Mouse (Mus musculus) splenic B cell, adult 2 months (primary cell): ENCODE data around the gene Reps1.

ENCODE experiments used
- DNase-seq: peaks from one replicate; pipeline ENCODE4 v3.0.0-alpha.2; 2011; ENCODE audit warnings: low read depth, low spot score
- H3K27me3 ChIP-seq: 2 replicates; pipeline ENCODE4 v1.6.1; 2012; ENCODE audit warnings: mild to moderate bottlenecking, low read length, moderate library complexity, mixed read lengths; ENCODE audit not compliant: control insufficient read depth, poor library complexity, insufficient read depth, severe bottlenecking
- H3K36me3 ChIP-seq: 2 replicates; pipeline ENCODE4 v1.6.1; 2012; ENCODE audit warnings: mild to moderate bottlenecking, low read length, moderate library complexity, mixed read lengths; ENCODE audit not compliant: control insufficient read depth, poor library complexity, insufficient read depth, severe bottlenecking

Gene Reps1

GRCm38 (mm10) chr10:18055009-18055695 lies 509 bp upstream of the Reps1 start:
- DNase-seq, result peak; percentile 81
- Histone ChIP-seq H3K27me3 (no peaks in the 10 kb centered on the region; the same call in 1 of the 2 replicates), H3K36me3 (no peaks in the 10 kb centered on the region)

- Histone ChIP-seq H3K36me3 (no peaks in the 10 kb centered on the region), H3K27me3 (no peaks in the 10 kb centered on the region; the same call in 1 of the 2 replicates)
- DNase-seq, result peak; percentile 24
Measured at GRCm38 (mm10) chr10:18056391-18056745, 707 bp downstream of the Reps1 start.

- no peak for DNase-seq
- Histone ChIP-seq H3K36me3 (no peaks in the 10 kb centered on the region), H3K27me3 (no peaks in the 10 kb centered on the region; the same call in 1 of the 2 replicates)
Measured at GRCm38 (mm10) chr10:18058681-18059338, 3.1 kb downstream of the Reps1 start.

DNA sequence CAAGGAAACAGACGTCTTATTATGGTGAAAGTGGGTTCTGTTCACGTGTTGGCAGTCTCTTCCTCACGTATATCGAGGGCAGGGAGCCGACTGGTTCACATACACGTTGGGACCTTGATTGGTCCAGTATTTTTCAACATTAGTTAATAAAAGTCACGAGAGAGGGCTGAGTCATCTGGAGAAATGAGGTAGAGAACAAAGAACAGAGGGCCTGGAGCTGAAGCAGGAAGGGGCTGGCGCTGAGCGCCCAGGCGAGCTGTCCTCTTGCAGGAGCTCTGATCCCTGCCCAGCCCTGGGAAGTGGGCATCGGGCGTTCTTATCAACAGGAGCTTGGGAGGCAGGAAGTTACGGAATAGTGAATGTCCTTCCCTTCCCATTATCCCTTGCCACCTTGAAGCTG lies 4.1 kb downstream of the Reps1 start:
- Histone ChIP-seq H3K36me3 (no peaks in the 10 kb centered on the region), H3K27me3 (no peaks in the 10 kb centered on the region; the same call in 1 of the 2 replicates)
- no peak for DNase-seq

DNA sequence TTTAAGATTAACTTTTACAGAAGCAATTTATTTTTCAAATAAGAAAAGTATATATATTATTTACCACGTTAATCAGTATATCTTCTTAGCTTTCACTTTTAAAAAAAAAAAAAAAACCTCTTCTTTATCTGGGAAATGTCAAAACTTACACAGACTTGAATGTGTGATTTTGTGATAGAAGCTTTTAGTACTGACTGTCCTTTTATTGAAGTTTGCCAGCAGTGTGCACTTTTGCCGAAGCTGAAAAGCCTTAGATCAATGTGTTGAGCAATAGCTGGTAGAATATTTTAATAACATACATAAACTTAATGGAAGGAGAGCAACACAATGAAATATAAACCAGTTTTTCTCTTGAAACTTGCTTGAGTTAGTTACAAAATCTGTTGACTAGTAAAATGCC lies 5.1 kb downstream of the Reps1 start:
- Histone ChIP-seq H3K36me3 (no peaks in the 10 kb centered on the region), H3K27me3 (no peaks in the 10 kb centered on the region; the same call in 1 of the 2 replicates)
- DNase-seq, result no peak

GRCm38 (mm10) chr10:18061533-18061932 lies 5.9 kb downstream of the Reps1 start:
- DNase-seq, result no peak
- Histone ChIP-seq H3K36me3 (no peaks in the 10 kb centered on the region), H3K27me3 (no peaks in the 10 kb centered on the region; the same call in 1 of the 2 replicates)

DNA sequence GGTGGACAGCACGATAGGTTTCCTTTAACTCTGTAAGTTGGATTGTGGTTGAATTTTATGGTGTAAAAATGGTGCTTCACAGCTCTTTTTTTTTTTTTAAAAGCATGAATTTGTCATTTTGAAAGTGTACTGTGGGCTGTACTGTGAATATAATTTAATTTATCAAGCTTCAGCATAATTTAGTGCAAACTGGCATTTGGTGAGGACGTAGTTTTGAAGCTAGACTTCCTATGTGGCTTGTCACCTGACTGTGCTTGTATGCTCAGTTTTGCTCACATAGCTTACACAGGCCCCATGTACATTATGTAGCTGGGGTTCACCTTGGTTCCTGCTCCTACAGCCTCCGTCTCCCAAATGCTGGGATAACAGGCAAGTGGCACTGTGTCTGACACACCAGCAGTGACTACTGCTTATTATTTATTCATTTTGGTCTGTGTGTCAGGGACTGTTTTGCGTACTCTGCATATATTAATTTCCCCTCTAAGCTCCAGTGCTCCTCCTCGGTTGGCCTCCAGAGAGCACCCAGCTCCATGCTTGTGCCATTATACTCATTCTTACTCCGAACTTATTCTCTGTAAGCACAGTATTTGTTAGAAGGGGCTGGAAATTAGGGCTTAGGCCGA lies 9.1 kb downstream of the Reps1 start:
- H3K36me3 ChIP-seq, result no peaks in the 10 kb centered on the region
- DNase-seq, result no peak
- no peaks in the 10 kb centered on the region for H3K27me3 ChIP-seq

- no peak for DNase-seq
- Histone ChIP-seq H3K27me3 (no peaks in the 10 kb centered on the region), H3K36me3 (no peaks in the 10 kb centered on the region)
Measured at GRCm38 (mm10) chr10:18066031-18066439, 10.4 kb downstream of the Reps1 start.

GRCm38 (mm10) chr10:18067761-18068446 lies 12.2 kb downstream of the Reps1 start:
- Histone ChIP-seq H3K27me3 (no peaks in the 10 kb centered on the region), H3K36me3 (no peaks in the 10 kb centered on the region)
- DNase-seq, result no peak

GRCm38 (mm10) chr10:18068880-18069279 lies 13.2 kb downstream of the Reps1 start:
- Histone ChIP-seq H3K36me3 (no peaks in the 10 kb centered on the region), H3K27me3 (no peaks in the 10 kb centered on the region)
- DNase-seq, result no peak

GRCm38 (mm10) chr10:18069576-18069975 lies 13.9 kb downstream of the Reps1 start:
- no peaks in the 10 kb centered on the region for H3K36me3 ChIP-seq
- H3K27me3 ChIP-seq, result no peaks in the 10 kb centered on the region
- no peak for DNase-seq

DNA sequence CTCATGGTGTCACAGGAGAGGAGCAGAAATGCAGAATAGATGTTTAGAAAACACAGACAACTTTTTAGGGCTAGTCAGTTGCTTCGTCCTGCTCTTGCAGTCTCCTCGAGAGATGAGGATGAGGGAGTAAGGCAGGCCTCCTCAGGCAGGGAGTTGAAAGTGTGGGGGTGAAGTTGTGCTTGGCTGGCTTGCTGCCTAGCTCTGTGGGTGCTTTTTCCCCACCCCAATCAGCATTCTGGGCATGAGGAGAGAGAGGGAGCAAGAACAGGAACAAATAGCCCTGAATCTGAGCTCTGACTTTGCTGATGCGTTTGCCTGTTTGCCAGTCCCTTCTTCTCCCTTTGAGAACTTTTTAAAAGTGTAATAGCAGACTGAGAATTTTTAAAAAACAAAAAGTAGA lies 14.5 kb downstream of the Reps1 start:
- Histone ChIP-seq H3K36me3 (no peaks in the 10 kb centered on the region), H3K27me3 (no peaks in the 10 kb centered on the region)
- no peak for DNase-seq

- DNase-seq, result peak; percentile 29
- H3K27me3 ChIP-seq, result no peaks in the 10 kb centered on the region
- H3K36me3 ChIP-seq, result no peaks in the 10 kb centered on the region
Measured at GRCm38 (mm10) chr10:18070616-18071015, 15.0 kb downstream of the Reps1 start.

DNA sequence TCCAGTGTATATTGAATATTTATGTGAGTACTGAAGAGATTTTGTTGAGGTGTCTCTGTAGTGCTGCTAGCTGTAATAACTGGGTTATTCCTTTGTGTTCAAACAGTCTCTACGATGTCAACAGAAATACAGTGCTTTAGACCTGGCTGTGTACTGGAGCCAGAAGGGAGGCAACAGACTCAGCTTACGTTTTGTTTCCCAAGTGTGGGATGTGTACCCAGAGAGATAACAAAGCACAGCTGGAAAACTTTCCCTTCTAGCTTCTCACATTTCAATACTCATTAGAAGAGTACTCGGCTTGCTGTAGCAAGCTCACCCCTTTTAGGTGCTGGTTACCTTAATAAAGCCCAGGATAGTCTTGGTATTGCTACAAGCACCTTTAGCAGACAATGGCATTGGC lies 17.2 kb downstream of the Reps1 start:
- H3K27me3 ChIP-seq, result no peaks in the 10 kb centered on the region
- H3K36me3 ChIP-seq, result no peaks in the 10 kb centered on the region
- no peak for DNase-seq
